Mouse (Mus musculus): Measurements from ENCODE around the gene Triobp. TPM values are rescaled to one million over a fixed set of nuclear protein-coding genes. Genes with fewer than 3 reads are reported as not detected.
"Not testable (repeated sequence)": the region's sequence is repeated elsewhere in the genome, so short reads cannot be mapped to it uniquely, and the experiment has no call there.

Triobp gene
- total RNA-seq, 2 experiments from 2014 or later = 11.0 to 11.3 TPM

GRCm38 (mm10) chr15:78998348-78998747, 50.8 kb downstream of the Triobp start:
- no peak for DNase-seq (ENCODE audit: low spot score in 2 of 2)

DNA sequence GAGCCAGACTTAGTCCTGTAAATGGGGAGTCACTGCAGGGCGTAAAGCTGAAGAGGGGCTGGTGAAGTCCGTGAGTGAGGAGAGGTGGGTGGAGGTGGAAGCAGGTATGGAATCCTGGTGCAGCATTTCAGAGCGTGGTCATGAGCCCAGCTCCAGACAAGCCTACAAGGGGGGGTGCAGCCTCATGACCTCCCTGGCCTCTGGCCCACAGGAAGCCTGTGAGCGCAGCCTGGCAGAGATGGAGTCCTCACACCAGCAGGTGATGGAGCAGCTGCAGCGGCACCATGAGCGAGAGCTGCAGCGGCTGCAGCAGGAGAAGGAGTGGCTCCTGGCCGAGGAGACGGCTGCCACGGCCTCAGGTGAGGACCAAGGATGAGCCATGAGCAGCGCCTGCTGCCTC, 52.1 kb downstream of the Triobp start:
- no peak for DNase-seq (ENCODE audit: low spot score in 2 of 2)

- DNase-seq (ENCODE audit: low spot score in 2 of 2) = no peak
Observed at GRCm38 (mm10) chr15:79000357-79000791, 52.9 kb downstream of the Triobp start.

- no peak for DNase-seq (ENCODE audit: low spot score in 2 of 2)
Observed at GRCm38 (mm10) chr15:79001559-79001958, 54.0 kb downstream of the Triobp start.

GRCm38 (mm10) chr15:79002036-79002435, 54.5 kb downstream of the Triobp start:
- no peak for DNase-seq (ENCODE audit: low spot score in 2 of 2)

DNA sequence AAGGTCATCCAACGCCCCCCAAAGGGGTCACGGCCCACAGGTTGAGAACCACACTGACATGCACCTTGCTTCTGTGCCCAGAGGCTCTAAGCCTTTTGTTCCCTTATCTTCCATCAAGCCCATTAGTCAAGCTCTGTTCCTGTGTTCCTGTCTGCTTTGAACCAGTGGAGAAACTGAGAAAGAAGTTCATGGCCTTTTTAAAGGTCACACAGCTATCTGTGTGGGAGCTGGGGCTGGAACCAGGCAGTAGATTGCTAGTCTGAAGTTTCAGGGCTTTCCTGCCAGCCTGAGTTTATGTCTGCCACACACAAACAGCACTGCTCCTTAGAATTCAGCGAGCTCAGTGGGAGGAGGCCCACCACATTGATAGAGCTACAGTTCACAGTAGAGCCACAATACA, 55.6 kb downstream of the Triobp start:
- no peak for DNase-seq (ENCODE audit: low spot score in 2 of 2)

DNA sequence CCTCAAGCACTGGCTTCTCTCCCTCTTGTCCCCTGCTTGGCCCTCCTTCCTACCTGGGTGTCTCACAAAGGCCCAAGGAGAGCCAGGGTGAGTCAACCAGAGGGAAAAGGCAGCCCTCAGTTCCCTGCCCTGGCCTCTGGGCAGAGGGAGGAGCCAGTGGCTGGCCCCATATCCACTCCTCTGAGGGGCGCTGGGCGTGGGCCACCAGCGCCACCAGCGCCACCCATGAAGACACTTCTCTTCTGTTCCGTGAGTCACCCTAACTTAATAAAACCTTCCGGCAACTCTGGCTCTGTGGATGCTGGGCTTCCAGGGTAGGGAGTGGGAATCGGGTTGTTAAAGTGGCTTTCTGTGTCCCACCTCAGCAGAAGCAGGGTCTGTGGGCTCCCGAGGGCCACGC, 58.1 kb downstream of the Triobp start:
- DNase-seq (ENCODE audit: low spot score in 2 of 2) = no peak

GRCm38 (mm10) chr15:79006638-79007037, 59.1 kb downstream of the Triobp start:
- DNase-seq (ENCODE audit: low spot score in 2 of 2) = no peak

DNA sequence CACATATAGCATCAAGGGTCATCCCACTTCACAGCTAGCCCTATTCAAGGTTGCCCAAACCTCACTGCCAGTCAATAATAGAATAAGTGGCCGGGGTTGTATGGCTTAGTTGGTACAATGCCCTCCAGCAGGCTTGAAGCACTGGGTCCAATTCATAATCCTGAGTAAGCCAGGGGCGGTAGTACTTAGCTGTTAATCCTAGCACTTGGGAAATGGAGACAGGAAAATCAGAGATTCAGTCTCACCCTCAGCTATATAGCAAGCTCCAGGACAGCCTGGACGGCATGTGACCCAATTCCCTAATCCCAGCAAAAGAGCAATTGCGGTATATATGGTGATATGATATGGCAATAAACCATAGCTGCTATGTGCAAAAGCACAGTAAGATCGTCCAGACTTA, 59.5 kb downstream of the Triobp start:
- no peak for DNase-seq (ENCODE audit: low spot score in 2 of 2)

- not testable (repeated sequence) for DNase-seq (ENCODE audit: low spot score in 2 of 2)
Observed at GRCm38 (mm10) chr15:79007836-79008235, 60.3 kb downstream of the Triobp start.

- no peak for DNase-seq (ENCODE audit: low spot score in 2 of 2)
Observed at GRCm38 (mm10) chr15:79009734-79010133, 62.2 kb downstream of the Triobp start.

DNA sequence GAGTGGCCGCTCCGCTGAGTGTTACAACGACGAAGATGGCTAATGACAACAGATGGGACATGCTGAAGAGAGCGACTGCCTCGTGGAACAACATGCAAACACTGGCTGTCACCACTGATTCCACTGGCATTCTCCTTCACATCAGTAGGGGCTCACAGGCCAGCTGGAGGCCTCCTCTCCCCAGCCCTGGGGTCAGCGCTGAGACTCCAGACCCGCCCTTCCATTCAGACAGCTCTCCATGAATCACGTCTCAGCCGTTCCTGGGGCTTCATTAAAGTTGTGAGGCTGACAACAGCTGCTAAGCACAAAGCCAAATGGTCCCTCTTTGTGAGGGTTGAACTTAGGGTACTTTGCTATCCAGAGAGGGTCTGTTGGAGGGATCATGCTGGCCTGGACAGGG, 64.0 kb downstream of the Triobp start:
- no peak for DNase-seq (ENCODE audit: low spot score in 2 of 2)

GRCm38 (mm10) chr15:79013382-79013781, 65.9 kb downstream of the Triobp start:
- DNase-seq (ENCODE audit: low spot score in 2 of 2) = no peak

GRCm38 (mm10) chr15:79018191-79018590, 70.7 kb downstream of the Triobp start:
- DNase-seq (ENCODE audit: low spot score in 2 of 2) = no peak

- DNase-seq (ENCODE audit: low spot score in 2 of 2) = no peak
Observed at GRCm38 (mm10) chr15:79018886-79019285, 71.4 kb downstream of the Triobp start.

GRCm38 (mm10) chr15:79022671-79023230, 75.2 kb downstream of the Triobp start:
- no peak for DNase-seq (ENCODE audit: low spot score in 2 of 2)

DNA sequence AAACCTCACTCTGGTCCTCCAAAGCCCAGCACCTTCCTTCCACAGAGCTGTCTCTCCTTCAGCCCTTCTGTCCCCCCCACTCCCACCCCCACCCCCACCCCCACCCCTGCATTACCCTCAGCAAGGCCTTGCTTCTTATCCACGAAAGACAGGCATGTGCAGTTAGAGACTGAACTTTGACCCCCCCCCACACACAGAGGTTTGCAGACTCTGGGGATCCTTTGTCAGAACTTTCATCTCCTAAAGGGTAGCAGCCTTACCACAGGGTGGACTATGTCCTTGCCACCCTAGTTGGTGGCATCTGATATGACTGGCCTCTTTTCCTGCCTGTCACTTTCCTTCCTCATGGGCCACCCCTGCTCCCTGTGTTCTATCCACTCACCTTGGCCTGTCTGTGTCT, 75.8 kb downstream of the Triobp start:
- no peak for DNase-seq (ENCODE audit: low spot score in 2 of 2)

GRCm38 (mm10) chr15:79025687-79026308, 78.3 kb downstream of the Triobp start:
- peak in 1 of 2 experiments; percentile 31 for DNase-seq (ENCODE audit: low spot score in 2 of 2)

GRCm38 (mm10) chr15:79026511-79027290, 79.2 kb downstream of the Triobp start:
- no peak for DNase-seq (ENCODE audit: low spot score in 2 of 2)

- no peak for DNase-seq (ENCODE audit: low spot score in 2 of 2)
Observed at GRCm38 (mm10) chr15:79027291-79028205, 80.0 kb downstream of the Triobp start.

DNA sequence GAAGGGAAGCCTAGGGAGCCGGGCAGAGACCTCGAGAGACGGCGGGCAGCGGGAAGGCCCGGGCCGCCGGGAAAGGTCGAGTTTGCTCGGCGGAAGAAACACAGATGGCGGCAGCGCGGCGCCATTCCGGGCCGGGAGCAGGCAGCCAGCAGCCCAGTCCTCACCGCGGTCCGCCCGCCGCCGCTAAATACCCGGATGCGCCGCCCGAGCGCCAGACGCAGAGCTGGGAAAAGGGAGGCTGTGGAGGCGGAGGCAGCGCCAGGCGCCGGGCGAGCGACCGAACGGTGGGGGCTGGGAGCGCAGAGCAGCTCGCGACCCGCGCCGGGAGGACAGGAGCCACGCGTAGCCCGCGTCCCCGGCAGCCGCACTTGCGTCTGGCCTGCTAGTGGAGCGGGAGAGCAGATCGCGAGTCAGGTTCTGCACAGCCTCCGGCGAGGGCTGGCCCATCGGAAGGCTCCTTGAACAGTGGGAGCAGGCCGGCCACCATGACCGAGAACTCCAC, 80.8 kb downstream of the Triobp start, which contains the start of gene H1f0:
H1f0 (plus strand) TSS at position 214 of the 502 bp plus-strand sequence.
- peak; percentile 93 to 95 for DNase-seq (ENCODE audit: low spot score in 2 of 2)

Data from left cerebral cortex, adult 18-20 months (tissue).